In the genomic region with DNA sequence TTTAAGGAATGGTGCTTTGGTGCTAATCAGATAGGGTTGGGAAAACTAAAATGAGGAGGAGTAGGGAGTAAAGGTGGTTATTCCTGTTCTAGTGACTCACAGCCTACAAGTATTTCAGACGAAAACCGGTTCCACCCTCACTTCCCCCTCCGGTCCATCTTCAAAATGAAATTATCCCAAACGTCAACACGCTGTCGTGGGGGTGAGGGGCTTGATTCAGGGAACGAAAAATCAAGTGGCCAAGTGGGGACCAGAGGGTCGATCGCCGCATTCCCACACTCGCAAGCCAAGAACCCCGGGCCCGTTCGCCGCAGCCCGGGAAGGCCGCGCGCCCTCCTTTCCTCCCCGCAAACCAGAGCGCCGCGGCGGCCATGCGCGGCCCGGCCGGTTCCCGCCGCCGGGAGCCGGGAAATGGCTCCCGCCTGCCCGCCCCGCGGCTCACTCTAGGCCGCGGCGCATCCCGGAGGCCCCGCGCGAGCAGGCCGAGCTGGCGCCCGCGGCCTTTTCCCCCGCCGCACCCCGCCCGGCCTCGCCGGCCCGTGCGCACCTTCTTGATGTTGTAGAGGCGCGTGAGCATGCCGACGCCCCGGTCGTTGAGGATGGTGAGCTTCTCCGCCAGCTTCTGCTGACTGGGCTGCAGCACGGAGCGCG, we compare ENCODE assay signal across 7 mouse cellular contexts. TPM values are rescaled to one million over a fixed set of nuclear protein-coding genes. Genes with fewer than 3 reads are reported as not detected.
DNase-seq lines count a peak whose midpoint lies in the region; ATAC-seq and TF ChIP-seq lines count a peak whose summit lies in the region.

No protein-coding gene starts in this region.

- H3K9me3 ChIP-seq in embryonic facial prominence, embryonic 14.5 days (ENCODE audit: control insufficient read depth, low read length): no peaks in the 10 kb centered on the region
- H3K9me3 ChIP-seq in hindbrain, embryonic 14.5 days (ENCODE audit: control insufficient read depth, low read length): no peaks in the 10 kb centered on the region
- no peaks in the 10 kb centered on the region for H3K9me3 ChIP-seq in liver, embryonic 16.5 days (replicated peaks; ENCODE audit: control insufficient read depth, low read length)
- H3K9me3 ChIP-seq in neural tube, embryonic 14.5 days (ENCODE audit: control insufficient read depth, low read length): no peaks in the 10 kb centered on the region

- peaks cover 11% of the 10 kb centered on the region for H3K4me1 ChIP-seq in spleen, adult 2 months (ENCODE audit: control insufficient read depth, insufficient read depth, insufficient read length)
- peaks cover 16% of the 10 kb centered on the region for H3K4me1 ChIP-seq in embryonic facial prominence, embryonic 14.5 days (ENCODE audit: control insufficient read depth, insufficient read depth, low read length)
- peaks cover 15% of the 10 kb centered on the region for H3K4me1 ChIP-seq in hindbrain, embryonic 14.5 days (replicated peaks; ENCODE audit: control insufficient read depth, insufficient read depth, low read length)
- peaks cover 7% of the 10 kb centered on the region for H3K4me1 ChIP-seq in liver, embryonic 16.5 days (ENCODE audit: control insufficient read depth, low read depth, low read length)
- H3K4me1 ChIP-seq in neural tube, embryonic 14.5 days (ENCODE audit: control insufficient read depth, insufficient read depth, low read length): peaks cover 12% of the 10 kb centered on the region

- ATAC-seq in embryonic facial prominence, embryonic 14.5 days (ENCODE audit: low read depth): peak; percentile 79
- ATAC-seq in hindbrain, embryonic 14.5 days (ENCODE audit: low FRiP score): peak; percentile 80
- peak; percentile 66 for ATAC-seq in liver, embryonic 16.5 days (ENCODE audit: low read depth)
- ATAC-seq in neural tube, embryonic 14.5 days (ENCODE audit: low read depth): peak; percentile 76

- peak overlapping the region; percentile 59; the same call in 1 of the 2 replicates for H3K27ac ChIP-seq in spleen, adult 2 months (ENCODE audit: insufficient read depth, low read length)
- H3K27ac ChIP-seq in embryonic facial prominence, embryonic 14.5 days (replicated peaks; ENCODE audit: low read depth, low read length): peak overlapping the region; percentile 97
- peak overlapping the region; percentile 96 for H3K27ac ChIP-seq in hindbrain, embryonic 14.5 days
- H3K27ac ChIP-seq in liver, embryonic 16.5 days (ENCODE audit: low read length): peak overlapping the region; percentile 91
- peak overlapping the region; percentile 98 for H3K27ac ChIP-seq in neural tube, embryonic 14.5 days (ENCODE audit: low read depth, low read length)

- no peak for DNase-seq in spleen, adult 2 months (ENCODE audit: low read depth in 1 of 2, low spot score in 2 of 2)
- no peak for DNase-seq in spleen, adult 12 weeks (ENCODE audit: low spot score)
- DNase-seq in adrenal gland, postnatal 10 days: peak; percentile 60
- peak; percentile 70 for DNase-seq in embryonic facial prominence, embryonic 14.5 days (ENCODE audit: low spot score)
- DNase-seq in hindbrain, embryonic 14.5 days (ENCODE audit: low spot score): peak; percentile 42

- TF ChIP-seq POLR2A in spleen, adult 2 months (IDR thresholded peaks at IDR 0.05; ENCODE audit: low read depth, low read length): no peak

- no peaks in the 10 kb centered on the region for H3K36me3 ChIP-seq in spleen, adult 2 months (ENCODE audit: control insufficient read depth, insufficient read depth, low read length)
- H3K36me3 ChIP-seq in embryonic facial prominence, embryonic 14.5 days (ENCODE audit: control insufficient read depth, insufficient read depth, low read length): no peaks in the 10 kb centered on the region
- no peaks in the 10 kb centered on the region for H3K36me3 ChIP-seq in hindbrain, embryonic 14.5 days (replicated peaks; ENCODE audit: control insufficient read depth, insufficient read depth)
- no peaks in the 10 kb centered on the region for H3K36me3 ChIP-seq in liver, embryonic 16.5 days (ENCODE audit: control insufficient read depth, insufficient read depth)
- no peaks in the 10 kb centered on the region for H3K36me3 ChIP-seq in neural tube, embryonic 14.5 days (ENCODE audit: control insufficient read depth, insufficient read depth, low read length)

- no peak for TF ChIP-seq CTCF in spleen, adult 2 months (IDR thresholded peaks at IDR 0.05; ENCODE audit: extremely low read depth, insufficient read depth, insufficient read length, insufficient replicate concordance)

- peak overlapping the region; percentile 55 for H3K4me3 ChIP-seq in spleen, adult 2 months (ENCODE audit: extremely low read depth, insufficient read depth, insufficient read length)
- peak overlapping the region; percentile 90 for H3K4me3 ChIP-seq in embryonic facial prominence, embryonic 14.5 days (ENCODE audit: low read depth, low read length)
- H3K4me3 ChIP-seq in hindbrain, embryonic 14.5 days (replicated peaks; ENCODE audit: low read length): peak overlapping the region; percentile 89
- peak overlapping the region; percentile 71 for H3K4me3 ChIP-seq in liver, embryonic 16.5 days (ENCODE audit: low read depth, low read length)
- H3K4me3 ChIP-seq in neural tube, embryonic 14.5 days (ENCODE audit: low read depth, low read length): peak overlapping the region; percentile 91

- peak overlapping the region; percentile 60 for H3K4me2 ChIP-seq in embryonic facial prominence, embryonic 14.5 days (ENCODE audit: low read depth, low read length)
- peak overlapping the region; percentile 83 for H3K4me2 ChIP-seq in hindbrain, embryonic 14.5 days (replicated peaks)
- H3K4me2 ChIP-seq in liver, embryonic 16.5 days (ENCODE audit: low read depth, low read length): peak overlapping the region; percentile 87
- H3K4me2 ChIP-seq in neural tube, embryonic 14.5 days (ENCODE audit: low read depth, low read length): peak overlapping the region; percentile 59

- WGBS in spleen, adult 2 months: under 1% methylated on average over 64 of the region's 65 CpGs
- under 1% methylated on average over 16 of the region's 65 CpGs for WGBS in embryonic facial prominence, embryonic 14.5 days
- WGBS in hindbrain, embryonic 14.5 days: under 1% methylated on average over 56 of the region's 65 CpGs
- WGBS in liver, embryonic 16.5 days (ENCODE audit: insufficient replicate concordance): under 1% methylated on average over 59 of the region's 65 CpGs
- under 1% methylated on average over 44 of the region's 65 CpGs for WGBS in neural tube, embryonic 14.5 days

- peaks cover 22% of the 10 kb centered on the region for H3K27me3 ChIP-seq in spleen, adult 2 months (ENCODE audit: control insufficient read depth, insufficient read depth, low read length)
- no peaks in the 10 kb centered on the region for H3K27me3 ChIP-seq in embryonic facial prominence, embryonic 14.5 days (replicated peaks; ENCODE audit: control insufficient read depth, insufficient read depth, low read length)
- H3K27me3 ChIP-seq in hindbrain, embryonic 14.5 days (ENCODE audit: control insufficient read depth, insufficient read depth, low read length): no peaks in the 10 kb centered on the region
- peaks cover 6% of the 10 kb centered on the region for H3K27me3 ChIP-seq in liver, embryonic 16.5 days (ENCODE audit: control insufficient read depth, insufficient read depth, low read depth, low read length)
- H3K27me3 ChIP-seq in neural tube, embryonic 14.5 days (ENCODE audit: control insufficient read depth, insufficient read depth, low read length): no peaks in the 10 kb centered on the region

- H3K9ac ChIP-seq in embryonic facial prominence, embryonic 14.5 days (ENCODE audit: low read depth, low read length): peak overlapping the region; percentile 98
- peak overlapping the region; percentile 96 for H3K9ac ChIP-seq in hindbrain, embryonic 14.5 days
- peak overlapping the region; percentile 91 for H3K9ac ChIP-seq in liver, embryonic 16.5 days (ENCODE audit: low read depth, low read length)
- peak overlapping the region; percentile 99 for H3K9ac ChIP-seq in neural tube, embryonic 14.5 days (replicated peaks; ENCODE audit: low read depth, low read length)

RNA-seq across cellular contexts. Expression of gene Nckap1, which starts 0.7 kb away (rescaled TPM):
- 4.0 and 4.7 TPM in 2 replicates for polyA plus RNA-seq in spleen, adult 2 months (2012; rRNA removed)
- 100 to 1,000 TPM; 111 to 115 TPM for total RNA-seq in adrenal gland, postnatal 10 days (2021)
- polyA plus RNA-seq in embryonic facial prominence, embryonic 14.5 days (2014; fragmentation: Nextera tagmentation; extraction: Ambion mirVana): 61.2 and 67.6 TPM in 2 replicates
- polyA plus RNA-seq in hindbrain, embryonic 14.5 days (2014; fragmentation: Nextera tagmentation; extraction: Ambion mirVana): 105 and 108 TPM in 2 replicates
- 7.2 and 9.0 TPM in 2 replicates for polyA plus RNA-seq in liver, embryonic 16.5 days (2015; fragmentation: Nextera tagmentation; extraction: Ambion mirVana)
- 95.0 and 101 TPM in 2 replicates for polyA plus RNA-seq in neural tube, embryonic 14.5 days (2014; fragmentation: Nextera tagmentation; extraction: Ambion mirVana)

RNA-seq across cellular contexts. Expression of gene Dusp19, which starts 36.4 kb away (rescaled TPM):
- polyA plus RNA-seq in spleen, adult 2 months (2012; rRNA removed): 1.9 and 2.2 TPM in 2 replicates
- total RNA-seq in adrenal gland, postnatal 10 days (2021): 10 to 100 TPM in 1 of 2 experiments, 1 to 10 TPM in 1; 9.0 to 13.3 TPM
- polyA plus RNA-seq in embryonic facial prominence, embryonic 14.5 days (2014; fragmentation: Nextera tagmentation; extraction: Ambion mirVana): 18.1 and 19.3 TPM in 2 replicates
- polyA plus RNA-seq in hindbrain, embryonic 14.5 days (2014; fragmentation: Nextera tagmentation; extraction: Ambion mirVana): 20.0 and 20.1 TPM in 2 replicates
- 4.2 and 4.3 TPM in 2 replicates for polyA plus RNA-seq in liver, embryonic 16.5 days (2015; fragmentation: Nextera tagmentation; extraction: Ambion mirVana)
- 20.6 and 22.4 TPM in 2 replicates for polyA plus RNA-seq in neural tube, embryonic 14.5 days (2014; fragmentation: Nextera tagmentation; extraction: Ambion mirVana)

RNA-seq across cellular contexts. Expression of gene Nup35, which starts 36.6 kb away (rescaled TPM):
- 15.2 and 15.6 TPM in 2 replicates for polyA plus RNA-seq in spleen, adult 2 months (2012; rRNA removed)
- total RNA-seq in adrenal gland, postnatal 10 days (2021): 10 to 100 TPM; 14.6 to 18.6 TPM
- polyA plus RNA-seq in embryonic facial prominence, embryonic 14.5 days (2014; fragmentation: Nextera tagmentation; extraction: Ambion mirVana): 41.8 and 43.4 TPM in 2 replicates
- polyA plus RNA-seq in hindbrain, embryonic 14.5 days (2014; fragmentation: Nextera tagmentation; extraction: Ambion mirVana): 54.5 and 62.7 TPM in 2 replicates
- 21.7 and 26.0 TPM in 2 replicates for polyA plus RNA-seq in liver, embryonic 16.5 days (2015; fragmentation: Nextera tagmentation; extraction: Ambion mirVana)
- 57.1 and 58.7 TPM in 2 replicates for polyA plus RNA-seq in neural tube, embryonic 14.5 days (2014; fragmentation: Nextera tagmentation; extraction: Ambion mirVana)

Comparison
In these comparisons a context has a peak if more than half of its experiments do, and no peak if none do; other contexts are left out.
1. DNase-seq: peak in adrenal gland, postnatal 10 days (single experiment), embryonic facial prominence, embryonic 14.5 days (single experiment) and hindbrain, embryonic 14.5 days (single experiment); none in spleen, adult 2 months (0 of 2) and spleen, adult 12 weeks (single experiment).
2. Peak in every context shown above with its lines, with median percentiles within 50 percentile points of each other: H3K27ac ChIP-seq, H3K4me3 ChIP-seq, ATAC-seq, H3K4me2 ChIP-seq and H3K9ac ChIP-seq.